Mouse (Mus musculus): ENCODE measurements at regions not wholly inside any gene's neighbourhood (a gene's known extent, or its start where the extent isn't known, plus 50 kb on each side); places are given as distances from the start of the nearest gene placed in this dataset.

DNA sequence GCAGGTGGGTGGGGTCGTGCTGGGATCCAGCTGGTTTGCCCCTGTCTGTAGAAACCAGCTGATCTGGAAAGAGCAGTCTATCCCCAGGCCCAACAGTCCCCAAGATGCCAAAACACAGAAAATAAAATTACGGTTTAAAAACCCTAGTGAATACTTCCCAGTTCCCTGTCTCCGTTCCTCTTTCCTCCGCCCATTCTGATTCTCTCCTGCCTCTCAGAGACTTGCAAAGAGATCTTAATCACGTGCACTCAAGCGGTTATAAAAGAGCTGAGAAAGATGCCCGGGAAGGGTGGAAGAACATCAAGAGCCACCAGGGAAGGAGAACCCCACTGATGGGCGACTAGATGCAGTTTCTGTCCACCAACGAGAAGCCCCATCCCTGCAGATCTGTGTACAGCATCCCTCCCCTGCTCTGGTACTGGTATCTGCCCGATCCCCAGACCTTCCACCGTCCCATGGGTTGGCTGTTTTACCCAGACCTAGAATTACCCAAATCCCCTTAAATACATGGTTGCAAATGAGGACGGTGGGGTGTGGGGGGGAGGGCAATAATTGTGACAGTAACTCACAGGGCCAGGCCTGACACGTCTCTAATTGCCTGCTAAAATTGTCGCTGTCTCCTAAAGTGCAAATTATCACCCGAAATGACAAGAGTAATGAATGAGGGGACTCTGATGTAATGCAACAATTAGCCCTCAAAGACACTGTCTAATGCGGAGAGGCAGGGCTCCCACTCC is 202.1 kb downstream of the Cryba4 start:
- no peak overlapping the region for H3K9ac ChIP-seq (ENCODE audit: insufficient read depth, low read depth)
- peaks cover 94% of the 10 kb centered on the region for H3K9me3 ChIP-seq (replicated peaks; ENCODE audit: low read length)
- H3K27me3 ChIP-seq (replicated peaks) = no peaks in the 10 kb centered on the region
- TF ChIP-seq MAFK (IDR thresholded peaks at IDR 0.05; ENCODE audit: insufficient replicate concordance, low read length) = no peak
- no peak for TF ChIP-seq TBP (conservative IDR thresholded peaks at IDR 0.05; ENCODE audit: low read depth, low read length)
- no peak for TF ChIP-seq KAT2A (IDR thresholded peaks at IDR 0.05; ENCODE audit: insufficient replicate concordance, low read length)
- no peak for TF ChIP-seq NRF1 (IDR thresholded peaks at IDR 0.05; ENCODE audit: low read depth, low read length)
- TF ChIP-seq HCFC1 (IDR thresholded peaks at IDR 0.05; ENCODE audit: low read depth, low read length) = no peak
- no peak for TF ChIP-seq SMC3 (IDR thresholded peaks at IDR 0.05; ENCODE audit: low read depth, low read length)
- TF ChIP-seq RAD21 (IDR thresholded peaks at IDR 0.05; ENCODE audit: low read depth, low read length) = no peak
- no peak for TF ChIP-seq CHD2 (IDR thresholded peaks at IDR 0.05; ENCODE audit: low read length)
- no peak for TF ChIP-seq ZC3H11A (IDR thresholded peaks at IDR 0.05; ENCODE audit: low read depth, low read length)
- H3K79me2 ChIP-seq (replicated peaks; ENCODE audit: control insufficient read depth, extremely low read depth, insufficient read depth, poor library complexity, severe bottlenecking) = no peaks in the 10 kb centered on the region
- no peak overlapping the region for H3K27ac ChIP-seq (ENCODE audit: insufficient read depth, low read depth)
- no peak overlapping the region for H3K4me2 ChIP-seq (ENCODE audit: insufficient read depth, low read depth, poor library complexity, severe bottlenecking)
- no peak for DNase-seq (ENCODE audit: extremely low read depth)
- no peaks in the 10 kb centered on the region for H3K36me3 ChIP-seq (replicated peaks in 1 of 2; ENCODE audit: control insufficient read depth in 1 of 2, insufficient read depth in 1 of 2, low read length in 1 of 2)
- H3K4me3 ChIP-seq (replicated peaks in 1 of 3; ENCODE audit: low read depth in 2 of 3, low read length in 2 of 3, poor library complexity in 1 of 3) = no peak overlapping the region
- in situ Hi-C loops (cut with MboI; ENCODE audit: low pct_ligation_motif_present, low pct_unique_long_range_greater_than_20kb, low sequenced_read_pairs) = no loop called here
- dilution Hi-C loops (cut with MboI; ENCODE audit: extremely low pct_ligation_motif_present, extremely low pct_unique_long_range_greater_than_20kb, low sequenced_read_pairs) = no loop called here
- H3K4me1 ChIP-seq (ENCODE audit: control insufficient read depth in 1 of 2, insufficient read depth in 2 of 2) = no peaks in the 10 kb centered on the region

DNA sequence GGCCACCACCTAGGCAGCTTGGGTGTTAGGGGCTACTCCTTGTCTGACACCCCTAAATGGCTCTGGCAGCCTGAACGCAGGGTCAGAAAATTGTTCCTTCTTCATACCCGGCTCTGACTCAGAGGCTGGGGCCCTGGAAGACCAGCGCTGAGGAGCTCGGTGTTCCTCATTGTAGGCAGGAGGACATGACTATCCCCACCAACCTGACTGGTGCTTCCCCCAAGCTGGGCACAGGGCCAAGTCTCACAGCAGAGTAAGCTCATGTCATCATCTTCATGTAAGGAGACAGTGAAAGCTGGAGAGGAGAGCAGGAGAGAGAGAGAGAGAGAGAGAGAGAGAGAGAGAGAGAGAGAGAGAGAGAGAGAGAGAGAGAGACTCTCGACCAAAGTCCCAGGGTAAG is 201.4 kb downstream of the Cryba4 start:
- Histone ChIP-seq H3K4me3 (replicated peaks in 1 of 3; ENCODE audit: low read depth in 2 of 3, low read length in 2 of 3, poor library complexity in 1 of 3) (no peak overlapping the region), H3K36me3 (replicated peaks in 1 of 2; ENCODE audit: control insufficient read depth in 1 of 2, insufficient read depth in 1 of 2, low read length in 1 of 2) (no peaks in the 10 kb centered on the region), H3K4me2 (ENCODE audit: insufficient read depth, low read depth, poor library complexity, severe bottlenecking) (no peak overlapping the region), H3K27ac (ENCODE audit: insufficient read depth, low read depth) (no peak overlapping the region), H3K9me3 (replicated peaks; ENCODE audit: low read length) (peaks cover 94% of the 10 kb centered on the region), H3K79me2 (replicated peaks; ENCODE audit: control insufficient read depth, extremely low read depth, insufficient read depth, poor library complexity, severe bottlenecking) (no peaks in the 10 kb centered on the region), H3K4me1 (ENCODE audit: control insufficient read depth in 1 of 2, insufficient read depth in 2 of 2) (no peaks in the 10 kb centered on the region), H3K9ac (ENCODE audit: insufficient read depth, low read depth) (no peak overlapping the region), H3K27me3 (replicated peaks) (no peaks in the 10 kb centered on the region)
- dilution Hi-C loops (cut with MboI; ENCODE audit: extremely low pct_ligation_motif_present, extremely low pct_unique_long_range_greater_than_20kb, low sequenced_read_pairs) = no loop called here
- no peak for DNase-seq (ENCODE audit: extremely low read depth)
- no peak for TF ChIP-seq POLR2AphosphoS2 (IDR thresholded peaks at IDR 0.05; ENCODE audit: low read depth, low read length)
- no peak for TF ChIP-seq TBP (conservative IDR thresholded peaks at IDR 0.05; ENCODE audit: low read depth, low read length)
- TF ChIP-seq ZC3H11A (IDR thresholded peaks at IDR 0.05; ENCODE audit: low read depth, low read length) = no peak
- no peak for TF ChIP-seq HCFC1 (IDR thresholded peaks at IDR 0.05; ENCODE audit: low read depth, low read length)
- no peak for TF ChIP-seq SIN3A (IDR thresholded peaks at IDR 0.05; ENCODE audit: low read length)
- TF ChIP-seq SMC3 (IDR thresholded peaks at IDR 0.05; ENCODE audit: low read depth, low read length) = no peak
- no peak for TF ChIP-seq EP300 (IDR thresholded peaks at IDR 0.05; ENCODE audit: low read length)
- TF ChIP-seq RAD21 (IDR thresholded peaks at IDR 0.05; ENCODE audit: low read depth, low read length) = no peak
- TF ChIP-seq CHD1 (IDR thresholded peaks at IDR 0.05; ENCODE audit: low read depth, low read length) = no peak
- no peak for TF ChIP-seq ZNF384 (IDR thresholded peaks at IDR 0.05; ENCODE audit: low read depth, low read length)
- TF ChIP-seq POLR2A (IDR thresholded peaks at IDR 0.05; ENCODE audit: low read depth, low read length) = no peak
- TF ChIP-seq MXI1 (IDR thresholded peaks at IDR 0.05; ENCODE audit: low read depth, low read length) = no peak
- no peak for TF ChIP-seq E2F4 (IDR thresholded peaks at IDR 0.05; ENCODE audit: insufficient replicate concordance, low read depth, low read length)
- in situ Hi-C loops (cut with MboI; ENCODE audit: low pct_ligation_motif_present, low pct_unique_long_range_greater_than_20kb, low sequenced_read_pairs) = no loop called here

Measured in CH12.LX (cell line).